In the genomic region with DNA sequence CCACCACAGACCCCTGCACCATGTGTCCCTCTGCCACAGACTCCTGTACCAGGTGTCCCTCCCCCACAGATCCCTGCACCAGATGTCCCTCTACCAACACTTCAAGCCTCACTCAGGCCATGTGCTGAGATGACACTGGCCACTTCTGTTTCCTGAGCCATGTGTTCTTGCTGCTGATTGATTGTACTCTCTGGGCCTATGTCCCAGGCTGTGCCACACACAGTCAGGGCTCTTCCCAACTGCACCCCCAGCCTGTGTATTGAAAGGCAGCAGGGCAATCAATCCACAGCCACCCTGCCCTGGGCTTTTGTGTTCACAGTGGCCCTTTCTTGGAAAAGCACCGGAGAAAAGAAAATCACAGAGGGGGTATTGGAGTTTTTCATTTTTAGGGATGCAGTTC, we compare ENCODE assay signal across 25 mouse cellular contexts.
DNase-seq lines count a peak whose midpoint lies in the region; ATAC-seq and TF ChIP-seq lines count a peak whose summit lies in the region.
"Had no signal": no experiment of that assay in that cellular context is flagged by ENCODE, and none has a peak within 500 bp of the region (broad histone marks: within the 10 kb centered on the region; RNA-seq: fewer than 3 reads in every experiment).

No protein-coding gene starts in this region.

- no peak for DNase-seq in hindbrain, embryonic 10.5 days (ENCODE audit: low spot score)
- no peak for DNase-seq in hindbrain, embryonic 14.5 days (ENCODE audit: low spot score)
- no peak for DNase-seq in embryonic facial prominence, embryonic 10.5 days (ENCODE audit: low spot score)
- DNase-seq in hindbrain, embryonic 11.5 days (ENCODE audit: low spot score): no peak
- no peak for DNase-seq in lung, adult 2 months
- no peak for DNase-seq in cerebellum, adult 9-11 months
- DNase-seq: adrenal gland, postnatal 25 days; cerebellum, adult 9-10 months; gastrocnemius, postnatal 10 days; kidney, postnatal 36 days; layer of hippocampus, postnatal 36 days; lung, adult 18-20 months; lung, postnatal 14 days; right cerebral cortex, adult 18-20 months; right cerebral cortex, postnatal 4 days; thymus, postnatal 14 days had no signal

- no peak overlapping the region for H3K4me3 ChIP-seq in hindbrain, embryonic 10.5 days
- H3K4me3 ChIP-seq in hindbrain, embryonic 14.5 days (replicated peaks; ENCODE audit: low read length): no peak overlapping the region
- no peak overlapping the region for H3K4me3 ChIP-seq in embryonic facial prominence, embryonic 10.5 days
- H3K4me3 ChIP-seq in hindbrain, embryonic 11.5 days (ENCODE audit: low read depth, low read length): no peak overlapping the region
- no peak overlapping the region for H3K4me3 ChIP-seq in neural tube, embryonic 12.5 days
- no peak overlapping the region for H3K4me3 ChIP-seq in lung, adult 2 months (replicated peaks; ENCODE audit: extremely low read depth, low read depth, low read length)
- H3K4me3 ChIP-seq in intestine, embryonic 15.5 days (replicated peaks): no peak overlapping the region
- H3K4me3 ChIP-seq: kidney, embryonic 15.5 days; limb, embryonic 12.5 days; liver, embryonic 12.5 days; midbrain, embryonic 12.5 days had no signal

- TF ChIP-seq POLR2A in lung, adult 2 months (IDR thresholded peaks at IDR 0.05; ENCODE audit: borderline replicate concordance, extremely low read depth, low read depth, low read length): no peak

- peak overlapping the region; percentile 64 for H3K27ac ChIP-seq in hindbrain, embryonic 10.5 days
- H3K27ac ChIP-seq in hindbrain, embryonic 14.5 days: no peak overlapping the region
- peak overlapping the region; percentile 35; the same call in 1 of the 2 replicates for H3K27ac ChIP-seq in embryonic facial prominence, embryonic 10.5 days (replicated peaks)
- no peak overlapping the region; the same call in 1 of the 2 replicates for H3K27ac ChIP-seq in hindbrain, embryonic 11.5 days (ENCODE audit: low read depth, low read length)
- no peak overlapping the region for H3K27ac ChIP-seq in neural tube, embryonic 12.5 days
- no peak overlapping the region for H3K27ac ChIP-seq in intestine, embryonic 15.5 days
- H3K27ac ChIP-seq: kidney, embryonic 15.5 days; liver, embryonic 12.5 days had no signal

- peaks cover 28% of the 10 kb centered on the region for H3K27me3 ChIP-seq in hindbrain, embryonic 10.5 days (ENCODE audit: insufficient read depth, poor library complexity, severe bottlenecking)
- H3K27me3 ChIP-seq in hindbrain, embryonic 14.5 days (ENCODE audit: control insufficient read depth, insufficient read depth, low read length): no peaks in the 10 kb centered on the region
- H3K27me3 ChIP-seq in embryonic facial prominence, embryonic 10.5 days (replicated peaks; ENCODE audit: low read depth, poor library complexity, severe bottlenecking): 0 out of 2 replicates have a peak, but pooled peaks cover 5% of the 10 kb centered on the region
- 0 out of 2 replicates have a peak, but pooled peaks cover 2% of the 10 kb centered on the region for H3K27me3 ChIP-seq in hindbrain, embryonic 11.5 days (ENCODE audit: control insufficient read depth, insufficient read depth, low read length)
- H3K27me3 ChIP-seq in neural tube, embryonic 12.5 days (replicated peaks): no peaks in the 10 kb centered on the region; the same call in 1 of the 2 replicates
- H3K27me3 ChIP-seq in intestine, embryonic 15.5 days (replicated peaks): no peaks in the 10 kb centered on the region
- H3K27me3 ChIP-seq: kidney, embryonic 15.5 days; limb, embryonic 12.5 days; midbrain, embryonic 12.5 days had no signal

- peaks cover 87% of the 10 kb centered on the region for H3K4me1 ChIP-seq in hindbrain, embryonic 10.5 days (replicated peaks)
- H3K4me1 ChIP-seq in hindbrain, embryonic 14.5 days (replicated peaks; ENCODE audit: control insufficient read depth, insufficient read depth, low read length): peaks cover 35% of the 10 kb centered on the region
- H3K4me1 ChIP-seq in embryonic facial prominence, embryonic 10.5 days: peaks cover 83% of the 10 kb centered on the region
- peaks cover 26% of the 10 kb centered on the region for H3K4me1 ChIP-seq in hindbrain, embryonic 11.5 days (replicated peaks; ENCODE audit: control insufficient read depth, insufficient read depth, low read length)
- H3K4me1 ChIP-seq in neural tube, embryonic 12.5 days: peaks cover 73% of the 10 kb centered on the region
- peaks cover 17% of the 10 kb centered on the region for H3K4me1 ChIP-seq in lung, adult 2 months (ENCODE audit: control insufficient read depth, insufficient read depth, low read length)
- H3K4me1 ChIP-seq in intestine, embryonic 15.5 days (replicated peaks): peaks cover 35% of the 10 kb centered on the region

- H3K9ac ChIP-seq in hindbrain, embryonic 14.5 days: no peak overlapping the region
- no peak overlapping the region for H3K9ac ChIP-seq in hindbrain, embryonic 11.5 days (ENCODE audit: low read depth, low read length)
- H3K9ac ChIP-seq in neural tube, embryonic 12.5 days: no peak overlapping the region
- no peak overlapping the region for H3K9ac ChIP-seq in intestine, embryonic 15.5 days
- H3K9ac ChIP-seq: kidney, embryonic 15.5 days; limb, embryonic 12.5 days; liver, embryonic 12.5 days; midbrain, embryonic 12.5 days had no signal

- H3K4me2 ChIP-seq in hindbrain, embryonic 14.5 days (replicated peaks): no peak overlapping the region
- H3K4me2 ChIP-seq in hindbrain, embryonic 11.5 days (replicated peaks; ENCODE audit: low read depth, low read length): no peak overlapping the region
- H3K4me2 ChIP-seq in neural tube, embryonic 12.5 days (replicated peaks): no peak overlapping the region
- H3K4me2 ChIP-seq in intestine, embryonic 15.5 days (replicated peaks): no peak overlapping the region
- H3K4me2 ChIP-seq: heart, embryonic 11.5 days; kidney, embryonic 15.5 days; limb, embryonic 12.5 days; liver, embryonic 12.5 days; midbrain, embryonic 12.5 days had no signal

- peaks cover 28% of the 10 kb centered on the region for H3K36me3 ChIP-seq in hindbrain, embryonic 10.5 days
- peaks cover 63% of the 10 kb centered on the region for H3K36me3 ChIP-seq in hindbrain, embryonic 14.5 days (replicated peaks; ENCODE audit: control insufficient read depth, insufficient read depth)
- peaks cover 39% of the 10 kb centered on the region for H3K36me3 ChIP-seq in embryonic facial prominence, embryonic 10.5 days (replicated peaks)
- no peaks in the 10 kb centered on the region for H3K36me3 ChIP-seq in hindbrain, embryonic 11.5 days (ENCODE audit: control insufficient read depth, insufficient read depth, low read length)
- H3K36me3 ChIP-seq in neural tube, embryonic 12.5 days: peaks cover 33% of the 10 kb centered on the region
- no peaks in the 10 kb centered on the region for H3K36me3 ChIP-seq in intestine, embryonic 15.5 days
- H3K36me3 ChIP-seq: liver, embryonic 12.5 days had no signal

- no peak for ATAC-seq in hindbrain, embryonic 14.5 days (ENCODE audit: low FRiP score)
- ATAC-seq in hindbrain, embryonic 11.5 days (ENCODE audit: low FRiP score): peak; percentile 36; the same call in 1 of the 2 replicates
- ATAC-seq in neural tube, embryonic 12.5 days (ENCODE audit: low FRiP score, low read depth): peak; percentile 70
- no peak for ATAC-seq in intestine, embryonic 15.5 days
- ATAC-seq: activated CD4-positive, CD25-positive, alpha-beta regulatory T cell, adult 4 months; intestine, embryonic 16.5 days; liver, embryonic 12.5 days had no signal

- 33% methylated on average over 1 of the region's 1 CpGs for WGBS in hindbrain, embryonic 10.5 days
- WGBS in hindbrain, embryonic 14.5 days: 24% methylated on average over 1 of the region's 1 CpGs
- 75% methylated on average over 1 of the region's 1 CpGs for WGBS in embryonic facial prominence, embryonic 10.5 days
- 17% methylated on average over 1 of the region's 1 CpGs for WGBS in hindbrain, embryonic 11.5 days
- WGBS in neural tube, embryonic 12.5 days: 23% methylated on average over 1 of the region's 1 CpGs
- 85% methylated on average over 1 of the region's 1 CpGs for WGBS in lung, adult 2 months
- 70% methylated on average over 1 of the region's 1 CpGs for WGBS in intestine, embryonic 15.5 days

- H3K9me3 ChIP-seq in hindbrain, embryonic 10.5 days: no peaks in the 10 kb centered on the region
- H3K9me3 ChIP-seq in hindbrain, embryonic 14.5 days (ENCODE audit: control insufficient read depth, low read length): no peaks in the 10 kb centered on the region
- H3K9me3 ChIP-seq in embryonic facial prominence, embryonic 10.5 days: no peaks in the 10 kb centered on the region
- no peaks in the 10 kb centered on the region for H3K9me3 ChIP-seq in hindbrain, embryonic 11.5 days (ENCODE audit: control insufficient read depth, low read length)
- no peaks in the 10 kb centered on the region for H3K9me3 ChIP-seq in neural tube, embryonic 12.5 days
- H3K9me3 ChIP-seq in intestine, embryonic 15.5 days: no peaks in the 10 kb centered on the region
- H3K9me3 ChIP-seq: kidney, embryonic 15.5 days; limb, embryonic 12.5 days; liver, embryonic 12.5 days; midbrain, embryonic 12.5 days had no signal

- TF ChIP-seq CTCF in lung, adult 2 months (IDR thresholded peaks at IDR 0.05; ENCODE audit: insufficient read depth, low read length): no peak

Comparison
In these comparisons a context has a peak if more than half of its experiments do, and no peak if none do; other contexts are left out.
1. H3K27ac ChIP-seq: peak in hindbrain, embryonic 10.5 days (single experiment) and embryonic facial prominence, embryonic 10.5 days (single experiment); none in hindbrain, embryonic 14.5 days (single experiment), hindbrain, embryonic 11.5 days (single experiment), neural tube, embryonic 12.5 days (single experiment) and intestine, embryonic 15.5 days (single experiment).
2. ATAC-seq: peak in hindbrain, embryonic 11.5 days (single experiment) and neural tube, embryonic 12.5 days (single experiment); none in hindbrain, embryonic 14.5 days (single experiment) and intestine, embryonic 15.5 days (single experiment).